Comparison of ENCODE assay signal across 7 mouse cellular contexts in the genomic region with DNA sequence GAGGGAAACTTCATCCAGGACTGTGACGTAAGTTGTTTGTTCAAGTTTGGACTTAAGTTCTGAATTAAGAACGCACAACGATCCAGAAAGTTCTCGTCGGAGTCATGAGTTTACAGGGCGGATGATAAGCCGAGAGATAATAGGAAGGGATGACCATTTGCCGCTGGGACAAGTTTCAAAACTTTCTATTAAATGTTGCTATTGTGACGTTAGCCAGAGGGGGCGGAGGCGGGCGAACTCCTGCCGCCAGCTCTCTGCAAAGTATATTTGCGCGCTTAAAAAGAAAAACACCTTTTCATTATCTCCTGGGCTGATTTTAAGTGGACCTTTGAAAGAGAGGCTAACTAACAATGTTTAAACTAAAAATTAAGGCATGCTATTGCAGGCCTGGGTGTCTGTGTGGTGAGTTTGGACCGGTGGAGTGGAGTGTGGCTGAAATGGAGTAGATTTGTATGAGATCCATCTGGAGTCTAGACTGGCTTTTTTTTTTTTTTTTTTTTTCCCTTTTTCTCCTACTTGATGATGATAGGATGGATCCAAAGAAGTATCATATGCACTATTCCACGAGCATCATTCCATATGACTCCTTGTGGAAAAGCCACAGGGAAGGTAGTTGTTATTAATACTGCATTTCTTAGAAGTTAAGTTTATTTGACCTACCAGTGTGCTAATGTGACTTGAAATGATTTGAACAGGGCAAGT. TPM values are rescaled to one million over a fixed set of nuclear protein-coding genes. Genes with fewer than 3 reads are reported as not detected.
DNase-seq lines count a peak whose midpoint lies in the region; ATAC-seq and TF ChIP-seq lines count a peak whose summit lies in the region.

No protein-coding gene starts in this region.

- TF ChIP-seq RAD21 in CH12.LX (IDR thresholded peaks at IDR 0.05; ENCODE audit: low read depth, low read length): no peak

- H3K4me1 ChIP-seq in CH12.LX (ENCODE audit: control insufficient read depth in 1 of 2, insufficient read depth in 2 of 2): peaks cover 0 to 9% of the 10 kb centered on the region in 2 experiments; a peak in 2 of 4 replicates
- H3K4me1 ChIP-seq in embryonic facial prominence, embryonic 14.5 days (ENCODE audit: control insufficient read depth, insufficient read depth, low read length): peaks cover 9% of the 10 kb centered on the region; the same call in 1 of the 2 replicates
- H3K4me1 ChIP-seq in heart, embryonic 16.5 days (ENCODE audit: control insufficient read depth, insufficient read depth, low read length): peaks cover 8% of the 10 kb centered on the region
- peaks cover 9% of the 10 kb centered on the region; the same call in 1 of the 2 replicates for H3K4me1 ChIP-seq in kidney, postnatal 0 days (replicated peaks; ENCODE audit: insufficient read depth, low read length)

- peak overlapping the region; percentile 87 to 92 (median 92) for H3K4me3 ChIP-seq in CH12.LX (replicated peaks in 1 of 3; ENCODE audit: low read depth in 2 of 3, low read length in 2 of 3, poor library complexity in 1 of 3)
- peak overlapping the region; percentile 86 for H3K4me3 ChIP-seq in embryonic facial prominence, embryonic 14.5 days (ENCODE audit: low read depth, low read length)
- peak overlapping the region; percentile 91 for H3K4me3 ChIP-seq in heart, embryonic 16.5 days (ENCODE audit: low read length)
- H3K4me3 ChIP-seq in kidney, postnatal 0 days (replicated peaks; ENCODE audit: low read depth, low read length): peak overlapping the region; percentile 74

- H3K79me2 ChIP-seq in CH12.LX (replicated peaks; ENCODE audit: control insufficient read depth, extremely low read depth, insufficient read depth, poor library complexity, severe bottlenecking): peaks cover 4% of the 10 kb centered on the region; the same call in 1 of the 2 replicates

- DNase-seq in CH12.LX (ENCODE audit: extremely low read depth): peak; percentile 42
- peak; percentile 70 for DNase-seq in R1 (ENCODE audit: low read depth, low spot score)
- peak; percentile 59 for DNase-seq in embryonic facial prominence, embryonic 14.5 days (ENCODE audit: low spot score)
- peak; percentile 77 for DNase-seq in kidney, postnatal 0 days (ENCODE audit: low spot score)
- peak; percentile 59 for DNase-seq in lung, postnatal 25 days (ENCODE audit: low spot score)
- peak; percentile 56 for DNase-seq in retina, postnatal 1 day

- no peaks in the 10 kb centered on the region for H3K27me3 ChIP-seq in CH12.LX (replicated peaks)
- no peaks in the 10 kb centered on the region for H3K27me3 ChIP-seq in embryonic facial prominence, embryonic 14.5 days (replicated peaks; ENCODE audit: control insufficient read depth, insufficient read depth, low read length)
- no peaks in the 10 kb centered on the region for H3K27me3 ChIP-seq in heart, embryonic 16.5 days (ENCODE audit: control insufficient read depth, insufficient read depth, low read length)
- H3K27me3 ChIP-seq in kidney, postnatal 0 days (ENCODE audit: insufficient read depth, low read length): no peaks in the 10 kb centered on the region

- ATAC-seq in embryonic facial prominence, embryonic 14.5 days (ENCODE audit: low read depth): peak; percentile 17; the same call in 1 of the 2 replicates
- peak; percentile 41; the same call in 1 of the 2 replicates for ATAC-seq in heart, embryonic 16.5 days (replicated peaks; ENCODE audit: extremely low read depth, insufficient read depth, low FRiP score)
- no peak for ATAC-seq in kidney, postnatal 0 days (replicated peaks; ENCODE audit: low FRiP score, low read depth)

- H3K4me2 ChIP-seq in CH12.LX (ENCODE audit: insufficient read depth, low read depth, poor library complexity, severe bottlenecking): peak overlapping the region; percentile 100
- peak overlapping the region; percentile 73 for H3K4me2 ChIP-seq in embryonic facial prominence, embryonic 14.5 days (ENCODE audit: low read depth, low read length)
- H3K4me2 ChIP-seq in heart, embryonic 16.5 days (ENCODE audit: low read depth, low read length): peak overlapping the region; percentile 81
- peak overlapping the region; percentile 78 for H3K4me2 ChIP-seq in kidney, postnatal 0 days (ENCODE audit: low read length)

- WGBS in embryonic facial prominence, embryonic 14.5 days: 2% methylated on average over 17 of the region's 17 CpGs
- WGBS in heart, embryonic 16.5 days: 3% methylated on average over 17 of the region's 17 CpGs
- WGBS in kidney, postnatal 0 days: 2% methylated on average over 17 of the region's 17 CpGs

- peak in 1 of 2 experiments; percentile 37; a peak in 1 of 4 replicates for TF ChIP-seq CTCF in CH12.LX (conservative IDR thresholded peaks at IDR 0.05 in 1 of 2, IDR thresholded peaks at IDR 0.05 in 1 of 2; ENCODE audit: low read depth in 2 of 2, low read length in 2 of 2)
- TF ChIP-seq CTCF in kidney, postnatal 0 days (IDR thresholded peaks at IDR 0.05; ENCODE audit: low read depth): peak; percentile 47

- no peak for TF ChIP-seq POLR2A in CH12.LX (IDR thresholded peaks at IDR 0.05; ENCODE audit: low read depth, low read length)

- no peak for TF ChIP-seq EP300 in CH12.LX (IDR thresholded peaks at IDR 0.05; ENCODE audit: low read length)

- no peaks in the 10 kb centered on the region for H3K36me3 ChIP-seq in CH12.LX (replicated peaks in 1 of 2; ENCODE audit: control insufficient read depth in 1 of 2, insufficient read depth in 1 of 2, low read length in 1 of 2)
- H3K36me3 ChIP-seq in embryonic facial prominence, embryonic 14.5 days (ENCODE audit: control insufficient read depth, insufficient read depth, low read length): no peaks in the 10 kb centered on the region
- no peaks in the 10 kb centered on the region for H3K36me3 ChIP-seq in heart, embryonic 16.5 days (ENCODE audit: control insufficient read depth, insufficient read depth)
- H3K36me3 ChIP-seq in kidney, postnatal 0 days (ENCODE audit: insufficient read depth, low read length): no peaks in the 10 kb centered on the region

- dilution Hi-C loops in CH12.LX (cut with MboI; ENCODE audit: extremely low pct_ligation_motif_present, extremely low pct_unique_long_range_greater_than_20kb, low sequenced_read_pairs): no loop called here

- in situ Hi-C loops in CH12.LX (cut with MboI; ENCODE audit: low pct_ligation_motif_present, low pct_unique_long_range_greater_than_20kb, low sequenced_read_pairs): no loop called here

- H3K9ac ChIP-seq in CH12.LX (ENCODE audit: insufficient read depth, low read depth): peak overlapping the region; percentile 59
- H3K9ac ChIP-seq in embryonic facial prominence, embryonic 14.5 days (ENCODE audit: low read depth, low read length): peak overlapping the region; percentile 88
- peak overlapping the region; percentile 88 for H3K9ac ChIP-seq in heart, embryonic 16.5 days (ENCODE audit: low read length)
- H3K9ac ChIP-seq in kidney, postnatal 0 days (ENCODE audit: low read depth, low read length): peak overlapping the region; percentile 85

- H3K9me3 ChIP-seq in CH12.LX (replicated peaks; ENCODE audit: low read length): no peaks in the 10 kb centered on the region
- H3K9me3 ChIP-seq in embryonic facial prominence, embryonic 14.5 days (ENCODE audit: control insufficient read depth, low read length): no peaks in the 10 kb centered on the region
- H3K9me3 ChIP-seq in heart, embryonic 16.5 days (replicated peaks; ENCODE audit: control insufficient read depth, low read length): no peaks in the 10 kb centered on the region
- no peaks in the 10 kb centered on the region for H3K9me3 ChIP-seq in kidney, postnatal 0 days (replicated peaks; ENCODE audit: low read length)

- H3K27ac ChIP-seq in CH12.LX (ENCODE audit: insufficient read depth, low read depth): peak overlapping the region; percentile 48
- H3K27ac ChIP-seq in embryonic facial prominence, embryonic 14.5 days (replicated peaks; ENCODE audit: low read depth, low read length): peak overlapping the region; percentile 84
- H3K27ac ChIP-seq in heart, embryonic 16.5 days (ENCODE audit: low read length): peak overlapping the region; percentile 86
- peak overlapping the region; percentile 84 for H3K27ac ChIP-seq in kidney, postnatal 0 days

TF ChIP-seq in CH12.LX, 34 proteins besides CTCF, POLR2A, EP300 and RAD21:
- 0 out of 2 replicates have a peak, but pooled peaks have one; percentile 8 for TF ChIP-seq CHD1 (IDR thresholded peaks at IDR 0.05; ENCODE audit: low read depth, low read length)
- no peak for TF ChIP-seq MAZ (IDR thresholded peaks at IDR 0.05; ENCODE audit: low read depth, low read length)
- no peak for TF ChIP-seq IRF4 (IDR thresholded peaks at IDR 0.05; ENCODE audit: low read depth, low read length)
- TF ChIP-seq SIN3A (IDR thresholded peaks at IDR 0.05; ENCODE audit: low read length): peak; percentile 37; the same call in 1 of the 2 replicates
- peak; percentile 51 for TF ChIP-seq ZNF384 (IDR thresholded peaks at IDR 0.05; ENCODE audit: low read depth, low read length)

RNA-seq across cellular contexts. Expression of a gene that starts 0.9 kb away (rescaled TPM):
- total RNA-seq in CH12.LX (2012; rRNA removed) (14.5 and 17.0 TPM in 2 replicates), CH12.LX (2014; rRNA removed) (27.1 and 31.7 TPM in 2 replicates)
- 9.9 and 10.8 TPM in 2 replicates for polyA plus RNA-seq in CH12.LX (2012; ENCODE audit: insufficient read length, low read depth)
- polyA plus RNA-seq in embryonic facial prominence, embryonic 14.5 days (2014; fragmentation: Nextera tagmentation; extraction: Ambion mirVana): 25.3 and 25.6 TPM in 2 replicates
- polyA plus RNA-seq in heart, embryonic 16.5 days (2015; fragmentation: Nextera tagmentation; extraction: Ambion mirVana): 7.1 and 8.2 TPM in 2 replicates
- 19.8 TPM in 2 replicates for polyA plus RNA-seq in kidney, postnatal 0 days (2015; fragmentation: Nextera tagmentation; extraction: Ambion mirVana)

RNA-seq across cellular contexts. Expression of a gene that starts 32.9 kb away (rescaled TPM):
- total RNA-seq in CH12.LX (2012; rRNA removed) (14.3 and 14.8 TPM in 2 replicates), CH12.LX (2014; rRNA removed) (18.9 and 21.0 TPM in 2 replicates)
- 14.3 and 17.2 TPM in 2 replicates for polyA plus RNA-seq in CH12.LX (2012; ENCODE audit: insufficient read length, low read depth)
- 9.7 and 12.9 TPM in 2 replicates for polyA plus RNA-seq in embryonic facial prominence, embryonic 14.5 days (2014; fragmentation: Nextera tagmentation; extraction: Ambion mirVana)
- polyA plus RNA-seq in heart, embryonic 16.5 days (2015; fragmentation: Nextera tagmentation; extraction: Ambion mirVana): 10.5 and 11.2 TPM in 2 replicates
- polyA plus RNA-seq in kidney, postnatal 0 days (2015; fragmentation: Nextera tagmentation; extraction: Ambion mirVana): 8.7 and 9.6 TPM in 2 replicates
